Mouse (Mus musculus) embryonic fibroblast, embryonic 13.5 days (primary cell): ENCODE results near the gene Wdr81.

ENCODE experiments used
- CTCF ChIP-seq: IDR thresholded peaks from 2 replicates; pipeline ENCODE4 v1.5.1; 2011; ENCODE audit warnings: mild to moderate bottlenecking, control low read depth, low read length, moderate library complexity, borderline replicate concordance; ENCODE audit not compliant: insufficient read depth
- POLR2A ChIP-seq: IDR thresholded peaks from 2 replicates; pipeline ENCODE4 v1.6.1; 2011; ENCODE audit warnings: low read depth, mild to moderate bottlenecking, control low read depth, low read length, moderate library complexity

DNA sequence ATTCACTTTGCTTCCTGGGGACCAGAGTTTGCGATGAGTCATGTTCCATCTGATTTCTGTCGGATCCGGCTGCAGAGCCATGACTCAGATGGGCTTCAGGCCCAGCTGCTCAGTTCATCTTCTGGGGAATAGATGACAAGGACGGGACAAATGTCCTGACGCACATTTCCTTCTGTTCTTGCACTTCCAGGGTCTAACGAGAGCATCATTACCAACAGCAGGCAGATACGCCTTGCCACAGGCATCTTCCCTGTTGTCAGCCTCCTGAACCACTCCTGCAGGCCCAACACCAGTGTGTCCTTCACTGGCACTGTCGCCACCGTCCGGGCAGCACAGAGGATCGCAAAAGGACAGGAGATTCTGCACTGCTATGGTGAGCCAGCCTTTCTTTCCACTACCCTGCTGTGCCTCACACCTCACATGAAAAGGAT lies 55.1 kb downstream of the Wdr81 start:
- no peak for TF ChIP-seq CTCF
- no peak for TF ChIP-seq POLR2A
